Mouse (Mus musculus) lung, embryonic 16.5 days (tissue): ENCODE results near the gene Fam189b. TPM values are rescaled to one million over a fixed set of nuclear protein-coding genes. Genes with fewer than 3 reads are reported as not detected.

ENCODE experiments used
- ATAC-seq: fragments of 200-750 bp; cut with Nextera tagmentation; 2 replicates; pipeline ENCODE4 v1.8.0; 2017; ENCODE audit warnings: low read depth, mild to moderate bottlenecking, moderate library complexity
- H3K27ac ChIP-seq: fragments of 300-500 bp; sonication (generic); 2 replicates; pipeline ENCODE4 v1.5.1; 2014; ENCODE audit warnings: mild to moderate bottlenecking, control low read depth, low read length
- H3K27me3 ChIP-seq: fragments of 300-500 bp; sonication (generic); 2 replicates; pipeline ENCODE4 v1.6.1; 2014; ENCODE audit warnings: low read depth, low read length, mixed read lengths; ENCODE audit not compliant: control insufficient read depth, insufficient read depth
- H3K36me3 ChIP-seq: fragments of 300-500 bp; sonication (generic); 2 replicates; pipeline ENCODE4 v1.6.1; 2014; ENCODE audit warnings: low read length; ENCODE audit not compliant: control insufficient read depth, insufficient read depth
- H3K4me1 ChIP-seq: fragments of 300-500 bp; sonication (generic); replicated peaks from 2 replicates; pipeline ENCODE4 v1.6.1; 2014; ENCODE audit warnings: low read length, mixed read lengths; ENCODE audit not compliant: control insufficient read depth, insufficient read depth
- H3K4me2 ChIP-seq: fragments of 300-500 bp; sonication (generic); 2 replicates; pipeline ENCODE4 v1.6.1; 2014; ENCODE audit warnings: low read depth, low read length, control low read depth
- H3K4me3 ChIP-seq: fragments of 300-500 bp; sonication (generic); 2 replicates; pipeline ENCODE4 v1.5.1; 2014; ENCODE audit warnings: mild to moderate bottlenecking, low read length, control low read depth
- H3K9ac ChIP-seq: fragments of 300-500 bp; sonication (generic); 2 replicates; pipeline ENCODE4 v1.6.1; 2014; ENCODE audit warnings: low read length, control low read depth
- H3K9me3 ChIP-seq: fragments of 300-500 bp; sonication (generic); 2 replicates; pipeline ENCODE4 v1.6.1; 2016; ENCODE audit warnings: low read length; ENCODE audit not compliant: control insufficient read depth
- WGBS: fragments of 180-500 bp; shearing (Covaris S2); extraction: QIAGEN DNeasy Blood & Tissue Kit; methylation state at CpG from one replicate; pipeline ENCODE4 v1.1.7; 2014; 5-methylcytosine and 5-hydroxymethylcytosine counted together
- polyA plus RNA-seq: library from polyadenylated mRNA; unstranded; fragments of >200 nt; fragmentation: Nextera tagmentation; extraction: Ambion mirVana; gene quantifications from 2 replicates; pipeline ENCODE4 v1.2.1, GENCODE M21; 2015

Gene Fam189b
- polyA plus RNA-seq, 1 experiment from 2014 or later = 19.4 TPM

- WGBS = 78% methylated on average over 5 of the region's 5 CpGs
- no peak for ATAC-seq
Observed at GRCm38 (mm10) chr3:89221167-89221566, 38.2 kb downstream of the Fam189b start.

GRCm38 (mm10) chr3:89224796-89225195 lies 41.9 kb downstream of the Fam189b start:
- H3K4me1 ChIP-seq = peaks cover 19% of the 10 kb centered on the region
- peak overlapping the region; percentile 6; the same call in 1 of the 2 replicates for H3K9ac ChIP-seq
- no peaks in the 10 kb centered on the region for H3K9me3 ChIP-seq
- peaks cover 4% of the 10 kb centered on the region; the same call in 1 of the 2 replicates for H3K36me3 ChIP-seq
- WGBS = 61% methylated on average over 11 of the region's 11 CpGs
- peak overlapping the region; percentile 83 for H3K4me2 ChIP-seq
- H3K27ac ChIP-seq = no peak overlapping the region
- H3K4me3 ChIP-seq = peak overlapping the region; percentile 53; the same call in 1 of the 2 replicates
- no peak for ATAC-seq
- no peaks in the 10 kb centered on the region for H3K27me3 ChIP-seq

More at GRCm38 (mm10) chr3:89221167-89221566, 38.2 kb downstream of the Fam189b start:
- H3K4me3 ChIP-seq = no peak overlapping the region
- H3K27ac ChIP-seq = no peak overlapping the region
- H3K9ac ChIP-seq = no peak overlapping the region
- peaks cover 15% of the 10 kb centered on the region for H3K4me1 ChIP-seq
- H3K27me3 ChIP-seq = no peaks in the 10 kb centered on the region
- peaks cover 4% of the 10 kb centered on the region; the same call in 1 of the 2 replicates for H3K36me3 ChIP-seq
- H3K4me2 ChIP-seq = no peak overlapping the region
- H3K9me3 ChIP-seq = no peaks in the 10 kb centered on the region

- Histone ChIP-seq H3K27ac (no peak overlapping the region; the same call in 1 of the 2 replicates), H3K27me3 (no peaks in the 10 kb centered on the region), H3K9ac (peak overlapping the region; percentile 68), H3K4me1 (peaks cover 17% of the 10 kb centered on the region), H3K4me3 (peak overlapping the region; percentile 53), H3K36me3 (peaks cover 4% of the 10 kb centered on the region; the same call in 1 of the 2 replicates), H3K9me3 (no peaks in the 10 kb centered on the region), H3K4me2 (peak overlapping the region; percentile 83)
- 51% methylated on average over 12 of the region's 12 CpGs for WGBS
- no peak for ATAC-seq
Observed at GRCm38 (mm10) chr3:89225321-89225815, 42.4 kb downstream of the Fam189b start.

- peaks cover 4% of the 10 kb centered on the region; the same call in 1 of the 2 replicates for H3K36me3 ChIP-seq
- 43% methylated on average over 4 of the region's 4 CpGs for WGBS
- peaks cover 17% of the 10 kb centered on the region for H3K4me1 ChIP-seq
- H3K27me3 ChIP-seq = no peaks in the 10 kb centered on the region
- ATAC-seq = no peak
- H3K9me3 ChIP-seq = no peaks in the 10 kb centered on the region
- H3K4me3 ChIP-seq = peak overlapping the region; percentile 53
- H3K4me2 ChIP-seq = peak overlapping the region; percentile 83
- peak overlapping the region; percentile 68 for H3K9ac ChIP-seq
- peak overlapping the region; percentile 65 for H3K27ac ChIP-seq
Observed at GRCm38 (mm10) chr3:89225918-89226317, 43.0 kb downstream of the Fam189b start.

- Histone ChIP-seq H3K27ac (peak overlapping the region; percentile 65), H3K9ac (peak overlapping the region; percentile 68)
- 27% methylated on average over 11 of the region's 11 CpGs for WGBS
Observed at GRCm38 (mm10) chr3:89226361-89226760, 43.4 kb downstream of the Fam189b start.

DNA sequence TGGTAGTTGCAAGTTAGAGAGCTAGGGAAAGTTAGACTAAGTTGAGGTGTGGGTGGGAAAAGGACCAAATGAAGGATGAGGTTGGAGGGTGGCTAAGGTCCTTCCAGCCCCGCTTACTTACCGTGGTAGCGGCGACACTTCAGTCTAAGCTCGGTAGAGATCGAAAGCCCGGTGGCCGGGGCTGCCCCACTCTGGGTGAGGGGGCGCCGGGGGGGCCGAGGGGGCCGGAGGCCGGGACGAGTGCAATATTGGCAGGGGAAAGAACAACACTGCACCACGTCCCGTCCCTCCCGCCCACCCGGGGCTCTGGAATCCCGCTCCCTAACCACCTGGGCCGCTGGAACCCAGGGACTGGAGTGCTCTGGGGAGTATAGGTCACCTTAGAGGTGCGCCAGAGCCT lies 44.0 kb downstream of the Fam189b start, which contains the start of gene Mtx1:
Gene Mtx1 (minus strand): TSS at position 189 of the 400 bp plus-strand sequence.
- Histone ChIP-seq H3K9me3 (no peaks in the 10 kb centered on the region), H3K4me2 (peak within 1 kb of the TSS; percentile 83), H3K9ac (peak within 1 kb of the TSS; percentile 68), H3K4me1 (peaks cover 17% of the 10 kb centered on the region), H3K27ac (peak within 1 kb of the TSS; percentile 91), H3K27me3 (no peaks in the 10 kb centered on the region), H3K4me3 (peak within 1 kb of the TSS; percentile 53), H3K36me3 (peaks cover 4% of the 10 kb centered on the region; the same call in 1 of the 2 replicates)
- peak; percentile 5 for ATAC-seq
- WGBS = 3% methylated on average over 21 of the region's 21 CpGs

More at GRCm38 (mm10) chr3:89226361-89226760, 43.4 kb downstream of the Fam189b start:
- Histone ChIP-seq H3K4me1 (peaks cover 17% of the 10 kb centered on the region), H3K4me2 (peak overlapping the region; percentile 83), H3K4me3 (peak overlapping the region; percentile 53), H3K27me3 (no peaks in the 10 kb centered on the region), H3K36me3 (peaks cover 4% of the 10 kb centered on the region; the same call in 1 of the 2 replicates), H3K9me3 (no peaks in the 10 kb centered on the region)
- ATAC-seq = no peak

- 4% methylated on average over 41 of the region's 41 CpGs for WGBS
Observed at GRCm38 (mm10) chr3:89227307-89228179, 44.6 kb downstream of the Fam189b start.

GRCm38 (mm10) chr3:89228180-89228549 lies 45.2 kb downstream of the Fam189b start:
- ATAC-seq = peak; percentile 37
- H3K9ac ChIP-seq = peak overlapping the region; percentile 68
- WGBS = under 1% methylated on average over 20 of the region's 20 CpGs

More at GRCm38 (mm10) chr3:89227307-89228179, 44.6 kb downstream of the Fam189b start:
- H3K4me1 ChIP-seq = peaks cover 17% of the 10 kb centered on the region
- peak overlapping the region; percentile 68 for H3K9ac ChIP-seq
- H3K4me3 ChIP-seq = peak overlapping the region; percentile 53
- no peaks in the 10 kb centered on the region for H3K27me3 ChIP-seq
- H3K27ac ChIP-seq = peak overlapping the region; percentile 91
- peaks cover 4% of the 10 kb centered on the region; the same call in 1 of the 2 replicates for H3K36me3 ChIP-seq
- peak; percentile 83 for ATAC-seq
- no peaks in the 10 kb centered on the region for H3K9me3 ChIP-seq
- H3K4me2 ChIP-seq = peak overlapping the region; percentile 83

DNA sequence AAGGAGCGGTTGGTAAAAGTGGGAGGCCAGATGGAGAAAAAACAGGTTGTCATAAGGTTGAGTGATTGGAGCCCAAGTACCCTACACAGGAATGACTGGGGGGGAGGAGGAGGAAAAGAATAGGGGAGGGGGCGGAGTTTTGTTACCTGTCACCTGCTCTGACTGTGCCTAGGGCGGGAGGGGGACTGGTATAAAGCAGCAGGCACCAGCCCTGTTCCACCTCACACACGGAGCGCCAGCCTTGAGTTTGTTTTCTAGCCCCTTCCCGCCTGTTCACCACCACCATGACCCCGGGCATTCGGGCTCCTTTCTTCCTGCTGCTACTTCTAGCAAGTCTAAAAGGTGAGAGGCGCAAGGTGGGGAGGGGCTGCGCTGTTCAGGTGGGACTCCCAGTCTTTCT lies 45.9 kb downstream of the Fam189b start, which contains the start of gene Muc1:
Gene Muc1 (plus strand): TSS at position 222 of the 400 bp plus-strand sequence.
- Histone ChIP-seq H3K4me3 (peak within 1 kb of the TSS; percentile 53), H3K4me1 (peaks cover 28% of the 10 kb centered on the region), H3K27ac (peak within 1 kb of the TSS; percentile 91), H3K36me3 (peaks cover under 1% of the 10 kb centered on the region; the same call in 1 of the 2 replicates), H3K9ac (peak within 1 kb of the TSS; percentile 68), H3K9me3 (no peaks in the 10 kb centered on the region), H3K4me2 (peak within 1 kb of the TSS; percentile 83), H3K27me3 (no peaks in the 10 kb centered on the region)
- ATAC-seq = peak; percentile 23
- 16% methylated on average over 10 of the region's 10 CpGs for WGBS

More at GRCm38 (mm10) chr3:89228180-89228549, 45.2 kb downstream of the Fam189b start:
- H3K4me1 ChIP-seq = peaks cover 21% of the 10 kb centered on the region
- peak overlapping the region; percentile 91 for H3K27ac ChIP-seq
- H3K9me3 ChIP-seq = no peaks in the 10 kb centered on the region
- no peaks in the 10 kb centered on the region for H3K27me3 ChIP-seq
- H3K4me3 ChIP-seq = peak overlapping the region; percentile 53
- peak overlapping the region; percentile 83 for H3K4me2 ChIP-seq
- H3K36me3 ChIP-seq = peaks cover 4% of the 10 kb centered on the region; the same call in 1 of the 2 replicates
